Mouse (Mus musculus) bone marrow macrophage, adult 2 months (primary cell): ENCODE results near the gene 4933434E20Rik. TPM values are rescaled to one million over a fixed set of nuclear protein-coding genes. Genes with fewer than 3 reads are reported as not detected.

Source experiments
- H3K27ac ChIP-seq: 2 replicates; pipeline ENCODE4 v1.5.1; 2012; ENCODE audit warnings: low read depth, low read length; ENCODE audit not compliant: insufficient read depth
- H3K4me1 ChIP-seq: 2 replicates; pipeline ENCODE4 v1.6.1; 2012; ENCODE audit warnings: low read length; ENCODE audit not compliant: control insufficient read depth, insufficient read depth
- H3K4me3 ChIP-seq: 2 replicates; pipeline ENCODE4 v1.5.1; 2012; ENCODE audit warnings: mild to moderate bottlenecking, low read length, moderate library complexity; ENCODE audit not compliant: insufficient read depth
- CTCF ChIP-seq: IDR thresholded peaks from 2 replicates; pipeline ENCODE4 v1.5.1; 2012; ENCODE audit warnings: low read depth, mild to moderate bottlenecking, low read length, moderate library complexity
- POLR2A ChIP-seq: IDR thresholded peaks from 2 replicates; pipeline ENCODE4 v1.6.1; 2012; ENCODE audit warnings: mild to moderate bottlenecking, low read depth, low read length, borderline replicate concordance
- polyA plus RNA-seq: library from polyadenylated mRNA; stranded (reverse); fragments of >200 nt; gene quantifications from 2 replicates; pipeline ENCODE4 v1.2.4, GENCODE M21; 2012; ENCODE audit not compliant: missing spikeins, insufficient read depth, insufficient read length

The 4933434E20Rik gene
- polyA plus RNA-seq = 84.4 and 85.5 TPM in 2 replicates

GRCm38 (mm10) chr3:90051441-90052350 lies at the start of gene 4933434E20Rik:
4933434E20Rik (plus strand) TSS chr3:90051636.
- TF ChIP-seq CTCF (no peak), POLR2A (no peak; the same call in 1 of the 2 replicates)
- peak within 1 kb of the TSS; percentile 65 for H3K4me3 ChIP-seq
- H3K27ac ChIP-seq = peak within 1 kb of the TSS; percentile 94
- H3K4me1 ChIP-seq = peaks cover 10% of the 10 kb centered on the region

- Histone ChIP-seq H3K4me1 (peaks cover 26% of the 10 kb centered on the region), H3K27ac (no peak overlapping the region), H3K4me3 (no peak overlapping the region)
- TF ChIP-seq CTCF = no peak
- TF ChIP-seq POLR2A = no peak
These were observed 47.2 kb upstream of the 4933434E20Rik start for GRCm38 (mm10) chr3:90004091-90004796.

GRCm38 (mm10) chr3:90010291-90010690 lies 41.1 kb upstream of the 4933434E20Rik start:
- no peak for TF ChIP-seq POLR2A
- TF ChIP-seq CTCF = no peak
- Histone ChIP-seq H3K4me3 (no peak overlapping the region), H3K4me1 (peaks cover 8% of the 10 kb centered on the region), H3K27ac (no peak overlapping the region)

GRCm38 (mm10) chr3:90016626-90017025 lies 34.8 kb upstream of the 4933434E20Rik start:
- peaks cover 6% of the 10 kb centered on the region; the same call in 1 of the 2 replicates for H3K4me1 ChIP-seq
- H3K27ac ChIP-seq = no peak overlapping the region
- H3K4me3 ChIP-seq = no peak overlapping the region
- TF ChIP-seq POLR2A (no peak), CTCF (no peak)

GRCm38 (mm10) chr3:90034653-90035052 lies 16.8 kb upstream of the 4933434E20Rik start:
- TF ChIP-seq CTCF (no peak), POLR2A (no peak)
- H3K4me3 ChIP-seq = no peak overlapping the region
- H3K27ac ChIP-seq = no peak overlapping the region
- no peaks in the 10 kb centered on the region for H3K4me1 ChIP-seq

- no peak for TF ChIP-seq CTCF
- TF ChIP-seq POLR2A = no peak
- Histone ChIP-seq H3K27ac (no peak overlapping the region), H3K4me1 (no peaks in the 10 kb centered on the region)
These were observed 15.2 kb upstream of the 4933434E20Rik start for GRCm38 (mm10) chr3:90036263-90036662.

GRCm38 (mm10) chr3:90049691-90050090 lies 1.7 kb upstream of the 4933434E20Rik start:
- no peak overlapping the region for H3K4me3 ChIP-seq
- no peak for TF ChIP-seq CTCF
- TF ChIP-seq POLR2A = no peak
- peaks cover 10% of the 10 kb centered on the region for H3K4me1 ChIP-seq
- H3K27ac ChIP-seq = no peak overlapping the region

More at GRCm38 (mm10) chr3:90036263-90036662, 15.2 kb upstream of the 4933434E20Rik start:
- no peak overlapping the region for H3K4me3 ChIP-seq

- H3K4me3 ChIP-seq = peak within 1 kb of the TSS; percentile 65
- H3K4me1 ChIP-seq = peaks cover 10% of the 10 kb centered on the region
- peak within 1 kb of the TSS; percentile 94 for H3K27ac ChIP-seq
- TF ChIP-seq POLR2A (no peak), CTCF (no peak)
These were observed 1.2 kb downstream of the 4933434E20Rik start, which contains the start of gene Ubap2l for GRCm38 (mm10) chr3:90052351-90053241. Ubap2l (minus strand) TSS chr3:90052628.

- Histone ChIP-seq H3K4me3 (no peak overlapping the region), H3K4me1 (0 out of 2 replicates have a peak, but pooled peaks cover 2% of the 10 kb centered on the region), H3K27ac (no peak overlapping the region)
- TF ChIP-seq POLR2A (no peak), CTCF (no peak)
These were observed 10.1 kb downstream of the 4933434E20Rik start for GRCm38 (mm10) chr3:90061549-90061948.
